Mouse (Mus musculus): Measurements from ENCODE around the gene Aldh3a2.
A peak's percentile ranks its signal among the peaks of the same experiment; 100 is the strongest.
"Not testable (repeated sequence)": the region's sequence is repeated elsewhere in the genome, so short reads cannot be mapped to it uniquely, and the experiment has no call there.

The Aldh3a2 gene

DNA sequence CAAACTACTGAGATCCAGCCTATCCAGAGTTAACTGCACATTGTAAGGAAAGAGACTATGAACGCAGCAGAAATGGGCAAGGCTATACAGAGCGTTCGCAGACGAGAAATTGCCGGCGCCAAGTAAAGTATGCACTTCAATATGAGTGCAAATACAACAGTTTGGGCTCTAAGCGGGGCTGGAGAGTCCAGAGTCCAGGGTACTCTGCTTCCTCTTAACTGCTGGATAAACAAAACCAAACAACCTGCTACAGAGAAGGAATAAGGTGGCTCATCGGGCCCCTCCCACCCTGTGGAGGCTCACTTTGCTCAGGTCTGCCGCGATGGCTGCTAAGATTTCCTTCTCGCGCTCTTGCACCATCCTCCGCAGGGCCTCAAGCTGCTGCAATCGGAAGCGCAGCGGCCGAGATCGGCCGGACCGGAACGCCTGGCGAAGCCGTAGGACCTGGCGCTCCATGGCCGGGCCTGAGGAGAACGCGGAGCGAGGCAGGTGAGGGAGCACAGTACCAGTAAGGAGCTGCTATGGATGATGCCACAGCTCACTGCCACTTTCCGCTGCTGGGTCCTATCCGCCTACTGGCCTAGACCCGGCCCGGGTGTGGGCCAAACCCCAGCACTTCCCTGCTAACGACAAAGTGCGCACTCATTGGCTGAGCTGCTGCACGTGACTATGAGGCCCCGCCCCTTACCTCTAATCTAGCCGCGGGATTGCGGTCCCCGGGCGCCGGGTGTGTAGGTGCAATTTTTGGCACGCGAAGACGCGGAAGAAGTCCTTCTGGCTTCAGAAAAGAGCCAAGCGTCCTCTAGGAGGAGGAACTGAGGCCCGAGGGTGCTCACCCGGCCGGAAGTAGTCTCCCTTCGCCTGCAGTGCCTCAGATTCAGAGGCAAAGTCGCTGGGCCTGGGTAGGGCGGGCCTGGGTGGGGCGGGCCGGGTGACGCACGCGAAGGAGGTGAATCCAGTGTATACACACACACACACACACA lies at the start of gene Aldh3a2:
TSS of gene Aldh3a2 (minus strand) at position 914 of the 983 bp plus-strand sequence.
- DNase-seq (ENCODE audit: low spot score in 2 of 2): peak; percentile 95 to 96

GRCm38 (mm10) chr11:61316864-61317263 lies 49.6 kb upstream of the Aldh3a2 start:
- no peak for DNase-seq (ENCODE audit: low spot score in 2 of 2)

GRCm38 (mm10) chr11:61310321-61310720 lies 43.1 kb upstream of the Aldh3a2 start:
- DNase-seq (ENCODE audit: low spot score in 2 of 2): no peak

DNA sequence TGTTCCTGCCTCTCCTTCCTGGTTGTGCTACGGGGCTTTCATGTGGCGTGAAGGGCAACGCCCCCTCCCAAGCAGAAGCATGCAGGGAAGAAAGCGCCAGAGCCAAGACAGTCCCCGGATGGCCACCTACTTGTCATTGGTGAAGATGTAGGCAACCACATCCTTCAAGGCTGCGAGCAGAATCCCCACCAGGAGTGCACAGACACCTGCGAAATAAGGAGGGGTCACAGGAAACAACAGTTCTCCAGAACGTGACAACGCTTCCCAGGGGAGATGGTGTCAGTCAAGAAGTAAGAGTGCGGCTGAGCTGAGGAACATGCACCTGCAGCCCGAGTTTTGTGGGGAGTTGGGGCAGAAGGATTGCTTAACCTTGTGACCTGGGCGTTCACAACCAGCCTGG lies 42.6 kb upstream of the Aldh3a2 start:
- DNase-seq (ENCODE audit: low spot score in 2 of 2): no peak

DNA sequence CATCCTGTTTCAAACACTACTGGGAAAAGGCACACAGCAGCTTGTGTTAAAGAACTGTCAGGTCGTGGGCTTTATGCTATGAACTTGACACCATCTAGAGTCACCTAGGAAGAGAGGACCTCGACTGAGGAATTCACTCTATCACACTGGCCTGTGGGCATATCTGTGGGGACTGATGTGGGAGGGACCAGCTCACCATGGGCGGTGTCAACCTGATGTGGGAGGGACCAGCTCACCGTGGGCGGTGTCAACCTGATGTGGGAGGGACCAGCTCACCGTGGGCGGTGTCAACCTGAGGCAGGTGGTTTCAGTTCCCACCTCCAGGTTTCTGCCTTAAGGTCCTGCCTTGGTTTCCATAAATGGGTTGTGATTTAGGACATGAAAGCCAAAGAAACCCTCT lies 40.5 kb upstream of the Aldh3a2 start:
- no peak for DNase-seq (ENCODE audit: low spot score in 2 of 2)

DNA sequence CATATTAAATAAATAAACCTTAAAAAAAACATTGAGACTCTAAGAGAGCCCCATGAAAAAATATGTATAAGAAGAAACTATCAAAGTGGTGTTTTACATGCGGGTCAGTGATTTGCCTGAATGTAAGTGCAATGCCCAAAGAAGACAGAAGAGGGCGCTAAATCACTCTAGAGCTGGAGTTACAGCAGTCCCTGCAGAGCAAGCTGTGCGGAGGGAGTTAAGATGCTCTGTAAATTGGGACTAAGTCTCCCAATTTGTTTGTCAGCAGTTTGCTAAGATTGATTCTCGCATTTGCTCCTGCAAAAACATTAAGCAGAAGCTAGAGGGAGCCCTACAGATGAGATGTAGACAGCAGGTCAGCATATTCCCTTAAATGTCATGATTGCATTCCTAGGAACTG lies 38.1 kb upstream of the Aldh3a2 start:
- no peak for DNase-seq (ENCODE audit: low spot score in 2 of 2)

- not testable (repeated sequence) for DNase-seq (ENCODE audit: low spot score in 2 of 2)
Measured at GRCm38 (mm10) chr11:61304535-61304934, 37.3 kb upstream of the Aldh3a2 start.

DNA sequence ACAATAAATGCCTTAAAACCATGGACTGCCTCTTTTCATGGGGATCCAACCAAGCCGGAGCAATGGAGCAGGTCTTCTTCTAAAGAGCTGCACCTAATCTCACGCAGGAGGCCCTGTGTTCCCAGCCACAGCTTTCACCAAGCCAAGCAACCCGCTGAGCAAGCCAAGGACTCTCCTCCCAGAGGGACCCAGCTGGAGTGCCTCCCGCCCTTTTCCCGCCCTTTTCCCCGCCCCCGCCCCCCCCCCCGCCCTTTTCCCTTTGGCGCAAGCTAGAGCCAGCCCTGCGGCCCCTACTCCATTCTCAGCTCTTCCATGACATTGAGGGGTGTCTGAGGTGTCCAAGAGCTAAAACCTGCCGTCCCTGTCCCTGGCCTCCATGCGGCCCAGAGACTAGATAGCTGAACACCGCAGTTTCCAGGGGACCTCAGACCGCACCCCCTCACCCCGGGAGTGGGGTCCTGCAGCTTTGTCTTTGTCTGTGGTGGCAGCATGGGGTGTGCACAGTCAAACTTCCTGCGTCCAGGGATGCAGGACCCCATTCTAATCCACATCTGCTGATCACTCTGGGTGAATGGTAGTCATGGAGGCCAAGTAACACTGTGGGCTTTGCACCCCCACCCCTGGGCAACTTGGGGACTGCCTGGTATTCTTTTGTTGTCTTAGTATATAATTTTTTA lies 33.6 kb upstream of the Aldh3a2 start:
- DNase-seq (ENCODE audit: low spot score in 2 of 2): no peak

DNA sequence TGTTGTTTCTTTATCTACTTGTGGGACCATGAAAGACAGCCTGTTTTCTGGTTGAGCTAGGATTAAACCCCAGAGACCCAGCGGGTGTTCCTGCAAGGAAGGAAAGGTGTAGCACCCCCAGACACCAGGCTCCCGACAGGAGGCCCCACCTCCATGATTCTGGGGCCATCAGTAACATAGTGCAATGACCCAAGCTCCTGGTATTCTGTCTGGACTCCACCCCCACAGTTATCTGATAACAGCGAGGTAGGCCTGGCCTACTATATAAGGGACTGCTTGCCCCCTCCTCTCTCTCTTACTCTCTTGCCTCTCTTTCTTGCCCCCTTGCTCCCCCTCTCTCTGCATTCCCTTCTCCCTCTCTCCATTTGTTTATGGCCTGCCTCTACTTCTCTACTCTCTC lies 32.9 kb upstream of the Aldh3a2 start:
- DNase-seq (ENCODE audit: low spot score in 2 of 2): no peak

- DNase-seq (ENCODE audit: low spot score in 2 of 2): no peak
Measured at GRCm38 (mm10) chr11:61297901-61298300, 30.6 kb upstream of the Aldh3a2 start.

GRCm38 (mm10) chr11:61297326-61297725 lies 30.1 kb upstream of the Aldh3a2 start:
- no peak for DNase-seq (ENCODE audit: low spot score in 2 of 2)

GRCm38 (mm10) chr11:61296556-61296955 lies 29.3 kb upstream of the Aldh3a2 start:
- no peak for DNase-seq (ENCODE audit: low spot score in 2 of 2)

DNA sequence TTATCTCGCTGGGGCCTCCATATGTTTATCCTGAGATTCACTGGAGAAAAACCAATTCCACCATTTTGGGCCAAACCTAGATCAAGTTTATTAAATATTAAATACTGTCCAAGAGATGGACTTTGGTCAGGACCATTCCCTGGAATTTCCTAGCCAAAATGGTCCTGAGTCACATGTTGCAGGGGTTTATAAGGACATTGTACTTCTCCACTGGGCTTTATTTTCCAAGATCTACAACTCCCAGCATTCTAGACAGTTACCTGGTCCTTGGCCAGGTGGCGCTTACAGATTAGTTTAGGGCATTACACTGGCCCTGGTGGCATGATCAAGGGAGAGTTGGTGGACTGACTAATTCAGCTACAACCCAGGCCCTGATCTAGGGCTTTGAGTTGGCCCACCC lies 28.3 kb upstream of the Aldh3a2 start:
- DNase-seq (ENCODE audit: low spot score in 2 of 2): no peak

- no peak for DNase-seq (ENCODE audit: low spot score in 2 of 2)
Measured at GRCm38 (mm10) chr11:61294431-61294830, 27.2 kb upstream of the Aldh3a2 start.

DNA sequence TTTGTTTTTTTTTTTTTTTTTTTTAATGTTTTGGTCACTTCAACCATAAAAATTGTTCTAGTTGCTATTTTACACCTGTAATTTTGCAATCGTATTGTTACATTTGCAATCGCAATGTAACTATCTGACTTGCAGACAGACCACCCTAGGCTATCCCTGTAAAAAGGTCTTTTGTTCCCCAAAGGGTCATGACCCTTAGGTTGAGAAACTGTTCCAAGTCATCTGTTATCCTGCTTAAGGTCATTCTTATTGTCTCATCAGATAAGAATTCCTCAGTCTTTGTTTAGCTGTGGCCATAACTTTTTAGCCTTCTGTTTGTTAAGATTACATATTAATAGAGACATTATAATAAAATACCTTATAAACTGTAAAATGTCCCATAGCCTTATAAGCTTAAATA lies 26.0 kb upstream of the Aldh3a2 start:
- DNase-seq (ENCODE audit: low spot score in 2 of 2): no peak

- DNase-seq (ENCODE audit: low spot score in 2 of 2): no peak
Measured at GRCm38 (mm10) chr11:61284323-61284722, 17.1 kb upstream of the Aldh3a2 start.

- no peak for DNase-seq (ENCODE audit: low spot score in 2 of 2)
Measured at GRCm38 (mm10) chr11:61283414-61284049, 16.3 kb upstream of the Aldh3a2 start.

GRCm38 (mm10) chr11:61278445-61279077 lies 11.3 kb upstream of the Aldh3a2 start:
- no peak for DNase-seq (ENCODE audit: low spot score in 2 of 2)

- DNase-seq (ENCODE audit: low spot score in 2 of 2): no peak
Measured at GRCm38 (mm10) chr11:61277937-61278336, 10.7 kb upstream of the Aldh3a2 start.

DNA sequence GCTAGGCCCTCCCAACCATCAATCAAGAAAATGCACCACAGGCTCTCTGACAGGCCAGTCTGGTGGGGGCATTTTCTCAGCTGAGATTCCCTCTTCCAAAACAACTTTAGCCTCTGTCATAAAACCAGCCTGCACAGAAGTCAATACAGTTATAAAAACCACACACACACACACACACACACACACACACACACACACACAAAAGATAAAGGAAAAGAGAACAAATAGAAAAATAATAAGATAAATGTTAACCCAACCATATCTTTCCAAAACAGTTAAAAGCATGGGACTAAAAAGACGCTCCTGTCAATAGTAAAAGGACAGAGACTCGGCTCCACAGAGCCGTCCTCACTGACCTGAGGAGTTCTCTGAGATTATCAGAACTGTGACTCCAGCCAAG lies 9.2 kb upstream of the Aldh3a2 start:
- DNase-seq (ENCODE audit: low spot score in 2 of 2): no peak

GRCm38 (mm10) chr11:61275106-61275505 lies 7.8 kb upstream of the Aldh3a2 start:
- DNase-seq (ENCODE audit: low spot score in 2 of 2): no peak

DNA sequence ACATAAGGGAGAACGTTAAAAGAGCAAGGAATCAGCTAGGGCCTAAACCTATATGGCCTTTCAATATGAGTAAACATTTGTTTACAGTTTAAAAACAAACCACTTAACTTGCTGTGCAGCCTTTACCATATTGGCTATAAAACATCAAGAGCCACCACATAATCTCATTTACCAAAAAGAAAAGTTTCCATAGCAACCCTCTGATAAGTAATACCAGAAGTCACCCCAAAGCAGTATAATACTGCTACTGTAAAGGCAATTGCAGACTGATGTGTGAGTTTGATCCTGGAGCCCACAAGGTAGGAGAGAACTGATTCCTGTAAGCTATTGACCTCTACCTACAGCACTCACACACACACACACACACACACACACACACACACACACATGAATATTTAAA lies 7.2 kb upstream of the Aldh3a2 start:
- DNase-seq (ENCODE audit: low spot score in 2 of 2): no peak

Measured in urinary bladder, postnatal 36 days (tissue).